Mouse (Mus musculus): ENCODE measurements around the gene Limch1. TPM values are rescaled to one million over a fixed set of nuclear protein-coding genes. Genes with fewer than 3 reads are reported as not detected.

Gene Limch1
- total and polyA plus RNA-seq, 3 experiments = 0.33 TPM; not detected in 2

- Histone ChIP-seq H3K4me3 (ENCODE audit: low read depth, low read length) (no peak overlapping the region), H3K27me3 (ENCODE audit: insufficient read depth, low read length) (no peaks in the 10 kb centered on the region), H3K9me3 (replicated peaks) (peaks cover 74% of the 10 kb centered on the region), H3K36me3 (replicated peaks) (no peaks in the 10 kb centered on the region), H3K4me1 (ENCODE audit: insufficient read depth, low read depth, low read length) (no peaks in the 10 kb centered on the region)
- ATAC-seq (ENCODE audit: extremely low read depth, insufficient number of reproducible peaks, low FRiP score, poor library complexity, severe bottlenecking) (no peak), DNase-seq (ENCODE audit: low spot score) (no peak)
- TF ChIP-seq POLR2AphosphoS5 (IDR thresholded peaks at IDR 0.05; ENCODE audit: insufficient replicate concordance, low read depth, low read length) = no peak
- no peak for TF ChIP-seq CTCF (IDR thresholded peaks at IDR 0.05; ENCODE audit: low read depth, low read length)
- no peak for TF ChIP-seq GATA2 (IDR thresholded peaks at IDR 0.05; ENCODE audit: borderline replicate concordance, low read depth, low read length)
- TF ChIP-seq GATA1 (IDR thresholded peaks at IDR 0.05; ENCODE audit: borderline replicate concordance, low read length) = no peak
- TF ChIP-seq TAL1 (conservative IDR thresholded peaks at IDR 0.05; ENCODE audit: low read depth, low read length) = no peak
These were observed 287.0 kb downstream of the Limch1 start for GRCm38 (mm10) chr5:67032601-67033000.

- Histone ChIP-seq H3K36me3 (replicated peaks) (no peaks in the 10 kb centered on the region), H3K4me3 (ENCODE audit: low read depth, low read length) (no peak overlapping the region), H3K27me3 (ENCODE audit: insufficient read depth, low read length) (no peaks in the 10 kb centered on the region), H3K9me3 (replicated peaks) (peaks cover 30% of the 10 kb centered on the region), H3K4me1 (ENCODE audit: insufficient read depth, low read depth, low read length) (no peaks in the 10 kb centered on the region)
- DNase-seq (ENCODE audit: low spot score) (no peak), ATAC-seq (ENCODE audit: extremely low read depth, insufficient number of reproducible peaks, low FRiP score, poor library complexity, severe bottlenecking) (no peak)
- TF ChIP-seq POLR2AphosphoS5 (IDR thresholded peaks at IDR 0.05; ENCODE audit: insufficient replicate concordance, low read depth, low read length) (no peak), CTCF (IDR thresholded peaks at IDR 0.05; ENCODE audit: low read depth, low read length) (no peak)
These were observed 298.3 kb downstream of the Limch1 start for GRCm38 (mm10) chr5:67043932-67044331.

DNA sequence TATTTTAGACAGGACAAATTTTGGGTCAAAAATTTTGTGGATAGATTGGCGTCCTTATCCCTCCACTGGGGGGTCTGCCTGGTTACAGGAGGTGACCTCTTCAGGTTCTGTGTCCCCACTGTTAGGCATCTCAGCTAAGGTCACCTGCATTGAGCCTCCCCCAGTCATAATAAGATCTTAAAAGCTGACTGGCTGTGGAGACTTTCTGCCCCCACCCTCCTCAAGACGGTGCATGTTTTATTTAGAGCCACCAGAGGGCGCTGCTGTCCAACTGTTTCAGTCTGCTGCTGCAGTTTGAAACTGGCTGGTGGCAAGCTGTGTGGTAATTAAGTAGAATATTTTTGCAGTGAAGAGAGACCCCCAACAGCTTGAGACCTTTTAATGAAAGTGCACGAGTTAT is 302.4 kb downstream of the Limch1 start:
- TF ChIP-seq CTCF (IDR thresholded peaks at IDR 0.05; ENCODE audit: low read depth, low read length) (no peak), TAL1 (conservative IDR thresholded peaks at IDR 0.05; ENCODE audit: low read depth, low read length) (no peak), GATA1 (IDR thresholded peaks at IDR 0.05; ENCODE audit: borderline replicate concordance, low read length) (no peak), POLR2AphosphoS5 (IDR thresholded peaks at IDR 0.05; ENCODE audit: insufficient replicate concordance, low read depth, low read length) (no peak), GATA2 (IDR thresholded peaks at IDR 0.05; ENCODE audit: borderline replicate concordance, low read depth, low read length) (no peak)
- peaks cover 48% of the 10 kb centered on the region for H3K9me3 ChIP-seq (replicated peaks)
- H3K36me3 ChIP-seq (replicated peaks) = no peaks in the 10 kb centered on the region
- H3K4me3 ChIP-seq (ENCODE audit: low read depth, low read length) = no peak overlapping the region
- H3K27me3 ChIP-seq (ENCODE audit: insufficient read depth, low read length) = no peaks in the 10 kb centered on the region
- DNase-seq (ENCODE audit: low spot score) (no peak), ATAC-seq (ENCODE audit: extremely low read depth, insufficient number of reproducible peaks, low FRiP score, poor library complexity, severe bottlenecking) (no peak)
- H3K4me1 ChIP-seq (ENCODE audit: insufficient read depth, low read depth, low read length) = no peaks in the 10 kb centered on the region

- no peak for DNase-seq (ENCODE audit: low spot score)
- TF ChIP-seq CTCF (IDR thresholded peaks at IDR 0.05; ENCODE audit: low read depth, low read length) (no peak), GATA2 (IDR thresholded peaks at IDR 0.05; ENCODE audit: borderline replicate concordance, low read depth, low read length) (no peak), TAL1 (conservative IDR thresholded peaks at IDR 0.05; ENCODE audit: low read depth, low read length) (no peak), GATA1 (IDR thresholded peaks at IDR 0.05; ENCODE audit: borderline replicate concordance, low read length) (no peak)
- Histone ChIP-seq H3K9me3 (replicated peaks) (peaks cover 51% of the 10 kb centered on the region), H3K27me3 (ENCODE audit: insufficient read depth, low read length) (no peaks in the 10 kb centered on the region), H3K4me3 (ENCODE audit: low read depth, low read length) (no peak overlapping the region), H3K4me1 (ENCODE audit: insufficient read depth, low read depth, low read length) (no peaks in the 10 kb centered on the region), H3K36me3 (replicated peaks) (no peaks in the 10 kb centered on the region)
- no peak for ATAC-seq (ENCODE audit: extremely low read depth, insufficient number of reproducible peaks, low FRiP score, poor library complexity, severe bottlenecking)
These were observed 312.2 kb downstream of the Limch1 start for GRCm38 (mm10) chr5:67057803-67058202.

GRCm38 (mm10) chr5:67060519-67060918 is 314.9 kb downstream of the Limch1 start:
- H3K9me3 ChIP-seq (replicated peaks) = peaks cover 42% of the 10 kb centered on the region

DNA sequence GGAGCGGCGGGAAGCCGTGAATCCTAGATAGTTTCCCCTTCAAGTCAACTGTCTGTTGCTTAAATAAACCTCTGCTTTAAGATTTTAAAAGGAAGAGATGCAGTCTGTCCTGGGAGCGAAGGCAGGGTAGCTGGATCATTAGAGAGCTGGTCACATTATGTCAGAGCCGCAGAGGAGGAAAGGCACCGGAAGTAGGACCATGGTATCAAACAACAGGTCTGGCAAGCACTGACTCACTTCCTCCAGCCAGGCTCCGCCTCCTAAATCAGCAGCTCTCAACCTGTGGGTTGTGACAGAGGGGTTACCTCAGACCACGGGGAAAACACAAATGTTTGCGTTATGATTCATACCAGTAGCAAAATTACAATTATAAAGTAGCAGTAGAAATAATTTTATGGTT is 318.0 kb downstream of the Limch1 start:
- Histone ChIP-seq H3K9me3 (replicated peaks) (peaks cover 36% of the 10 kb centered on the region), H3K36me3 (replicated peaks) (no peaks in the 10 kb centered on the region), H3K4me3 (ENCODE audit: low read depth, low read length) (no peak overlapping the region), H3K4me1 (ENCODE audit: insufficient read depth, low read depth, low read length) (no peaks in the 10 kb centered on the region), H3K27me3 (ENCODE audit: insufficient read depth, low read length) (no peaks in the 10 kb centered on the region)
- no peak for TF ChIP-seq CTCF (IDR thresholded peaks at IDR 0.05; ENCODE audit: low read depth, low read length)
- no peak for TF ChIP-seq TAL1 (conservative IDR thresholded peaks at IDR 0.05; ENCODE audit: low read depth, low read length)
- no peak for TF ChIP-seq GATA1 (IDR thresholded peaks at IDR 0.05; ENCODE audit: borderline replicate concordance, low read length)
- TF ChIP-seq GATA2 (IDR thresholded peaks at IDR 0.05; ENCODE audit: borderline replicate concordance, low read depth, low read length) = no peak
- TF ChIP-seq POLR2AphosphoS5 (IDR thresholded peaks at IDR 0.05; ENCODE audit: insufficient replicate concordance, low read depth, low read length) = no peak
- ATAC-seq (ENCODE audit: extremely low read depth, insufficient number of reproducible peaks, low FRiP score, poor library complexity, severe bottlenecking) (no peak), DNase-seq (ENCODE audit: low spot score) (no peak)

More at GRCm38 (mm10) chr5:67060519-67060918, 314.9 kb downstream of the Limch1 start:
- TF ChIP-seq POLR2AphosphoS5 (IDR thresholded peaks at IDR 0.05; ENCODE audit: insufficient replicate concordance, low read depth, low read length) (no peak), GATA1 (IDR thresholded peaks at IDR 0.05; ENCODE audit: borderline replicate concordance, low read length) (no peak), GATA2 (IDR thresholded peaks at IDR 0.05; ENCODE audit: borderline replicate concordance, low read depth, low read length) (no peak), TAL1 (conservative IDR thresholded peaks at IDR 0.05; ENCODE audit: low read depth, low read length) (no peak), CTCF (IDR thresholded peaks at IDR 0.05; ENCODE audit: low read depth, low read length) (no peak)
- Histone ChIP-seq H3K36me3 (replicated peaks) (no peaks in the 10 kb centered on the region), H3K4me1 (ENCODE audit: insufficient read depth, low read depth, low read length) (no peaks in the 10 kb centered on the region), H3K4me3 (ENCODE audit: low read depth, low read length) (no peak overlapping the region), H3K27me3 (ENCODE audit: insufficient read depth, low read length) (no peaks in the 10 kb centered on the region)
- no peak for DNase-seq (ENCODE audit: low spot score)
- no peak for ATAC-seq (ENCODE audit: extremely low read depth, insufficient number of reproducible peaks, low FRiP score, poor library complexity, severe bottlenecking)

DNA sequence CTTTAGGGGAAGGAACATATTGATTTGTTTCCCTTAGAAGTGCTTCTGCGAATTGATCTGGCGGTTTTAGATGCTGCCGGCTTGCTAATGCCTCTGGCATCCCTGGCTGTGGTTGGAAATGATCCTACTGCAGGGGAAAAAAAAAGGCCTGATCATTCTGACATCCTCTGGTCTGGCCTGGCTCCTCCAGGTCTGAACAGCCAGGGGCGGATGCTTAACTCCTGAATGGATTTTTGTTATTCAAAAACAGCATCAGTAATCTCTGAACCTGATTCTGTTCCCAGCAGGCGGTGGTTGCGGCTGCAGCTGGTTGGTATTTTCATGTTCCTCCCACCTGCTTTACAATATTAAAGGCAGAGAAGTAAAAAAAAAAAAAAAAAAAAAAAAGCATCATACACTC is 337.5 kb downstream of the Limch1 start:
- no peak for TF ChIP-seq TAL1 (conservative IDR thresholded peaks at IDR 0.05; ENCODE audit: low read depth, low read length)
- no peak for TF ChIP-seq CTCF (IDR thresholded peaks at IDR 0.05; ENCODE audit: low read depth, low read length)
- no peak for TF ChIP-seq GATA2 (IDR thresholded peaks at IDR 0.05; ENCODE audit: borderline replicate concordance, low read depth, low read length)
- TF ChIP-seq GATA1 (IDR thresholded peaks at IDR 0.05; ENCODE audit: borderline replicate concordance, low read length) = no peak
- TF ChIP-seq POLR2AphosphoS5 (IDR thresholded peaks at IDR 0.05; ENCODE audit: insufficient replicate concordance, low read depth, low read length) = no peak
- ATAC-seq (ENCODE audit: extremely low read depth, insufficient number of reproducible peaks, low FRiP score, poor library complexity, severe bottlenecking) = no peak

More for the DNA sequence above, 337.5 kb downstream of the Limch1 start:
- Histone ChIP-seq H3K36me3 (replicated peaks) (no peaks in the 10 kb centered on the region), H3K4me3 (ENCODE audit: low read depth, low read length) (no peak overlapping the region), H3K4me1 (ENCODE audit: insufficient read depth, low read depth, low read length) (no peaks in the 10 kb centered on the region), H3K27me3 (ENCODE audit: insufficient read depth, low read length) (no peaks in the 10 kb centered on the region), H3K9me3 (replicated peaks) (peaks cover 49% of the 10 kb centered on the region)
- DNase-seq (ENCODE audit: low spot score) = no peak
